Mouse (Mus musculus) lung, embryonic 16.5 days (tissue): Measurements from ENCODE around the gene Gm15056. TPM values are rescaled to one million over a fixed set of nuclear protein-coding genes. Genes with fewer than 3 reads are reported as not detected.

ENCODE experiments used
- ATAC-seq: fragments of 200-750 bp; cut with Nextera tagmentation; 2 replicates; pipeline ENCODE4 v1.8.0; 2017; ENCODE audit warnings: low read depth, mild to moderate bottlenecking, moderate library complexity
- H3K27ac ChIP-seq: fragments of 300-500 bp; sonication (generic); 2 replicates; pipeline ENCODE4 v1.5.1; 2014; ENCODE audit warnings: mild to moderate bottlenecking, control low read depth, low read length
- H3K27me3 ChIP-seq: fragments of 300-500 bp; sonication (generic); 2 replicates; pipeline ENCODE4 v1.6.1; 2014; ENCODE audit warnings: low read depth, low read length, mixed read lengths; ENCODE audit not compliant: control insufficient read depth, insufficient read depth
- H3K36me3 ChIP-seq: fragments of 300-500 bp; sonication (generic); 2 replicates; pipeline ENCODE4 v1.6.1; 2014; ENCODE audit warnings: low read length; ENCODE audit not compliant: control insufficient read depth, insufficient read depth
- H3K4me1 ChIP-seq: fragments of 300-500 bp; sonication (generic); replicated peaks from 2 replicates; pipeline ENCODE4 v1.6.1; 2014; ENCODE audit warnings: low read length, mixed read lengths; ENCODE audit not compliant: control insufficient read depth, insufficient read depth
- H3K4me2 ChIP-seq: fragments of 300-500 bp; sonication (generic); 2 replicates; pipeline ENCODE4 v1.6.1; 2014; ENCODE audit warnings: low read depth, low read length, control low read depth
- H3K4me3 ChIP-seq: fragments of 300-500 bp; sonication (generic); 2 replicates; pipeline ENCODE4 v1.5.1; 2014; ENCODE audit warnings: mild to moderate bottlenecking, low read length, control low read depth
- H3K9ac ChIP-seq: fragments of 300-500 bp; sonication (generic); 2 replicates; pipeline ENCODE4 v1.6.1; 2014; ENCODE audit warnings: low read length, control low read depth
- H3K9me3 ChIP-seq: fragments of 300-500 bp; sonication (generic); 2 replicates; pipeline ENCODE4 v1.6.1; 2016; ENCODE audit warnings: low read length; ENCODE audit not compliant: control insufficient read depth
- WGBS: fragments of 180-500 bp; shearing (Covaris S2); extraction: QIAGEN DNeasy Blood & Tissue Kit; methylation state at CpG from one replicate; pipeline ENCODE4 v1.1.7; 2014; 5-methylcytosine and 5-hydroxymethylcytosine counted together
- polyA plus RNA-seq: library from polyadenylated mRNA; unstranded; fragments of >200 nt; fragmentation: Nextera tagmentation; extraction: Ambion mirVana; gene quantifications from 2 replicates; pipeline ENCODE4 v1.2.1, GENCODE M21; 2015

Gm15056 gene
- polyA plus RNA-seq: not detected in 2 replicates

GRCm38 (mm10) chr8:20902527-20902926 is at the start of gene Gm15056:
TSS of gene Gm15056 (minus strand) at chr8:20902627.
- Histone ChIP-seq H3K9me3 (peaks cover 5% of the 10 kb centered on the region; the same call in 1 of the 2 replicates), H3K4me1 (no peaks in the 10 kb centered on the region), H3K36me3 (no peaks in the 10 kb centered on the region), H3K27me3 (no peaks in the 10 kb centered on the region), H3K27ac (no peak within 1 kb of the TSS), H3K4me2 (no peak within 1 kb of the TSS), H3K9ac (no peak within 1 kb of the TSS), H3K4me3 (no peak within 1 kb of the TSS)
- 31% methylated on average over 2 of the region's 2 CpGs for WGBS
- no peak for ATAC-seq

- no peak within 1 kb of the TSS for H3K9ac ChIP-seq
- no peak within 1 kb of the TSS for H3K4me2 ChIP-seq
- H3K27ac ChIP-seq: no peak within 1 kb of the TSS
- peaks cover 3% of the 10 kb centered on the region; the same call in 1 of the 2 replicates for H3K9me3 ChIP-seq
- no peak within 1 kb of the TSS for H3K4me3 ChIP-seq
- H3K4me1 ChIP-seq: no peaks in the 10 kb centered on the region
- no peaks in the 10 kb centered on the region for H3K36me3 ChIP-seq
- 68% methylated on average over 3 of the region's 3 CpGs for WGBS
- ATAC-seq: no peak
- no peaks in the 10 kb centered on the region for H3K27me3 ChIP-seq
These were observed 42.2 kb upstream of the Gm15056 start, which contains the start of gene AY761185 for GRCm38 (mm10) chr8:20944610-20945009. TSS of gene AY761185 (minus strand) at chr8:20944710.

GRCm38 (mm10) chr8:20921971-20922370 is 19.5 kb upstream of the Gm15056 start, which contains the start of gene Gm6040:
TSS of gene Gm6040 (minus strand) at chr8:20922071.
- Histone ChIP-seq H3K27ac (no peak within 1 kb of the TSS), H3K9me3 (no peaks in the 10 kb centered on the region), H3K27me3 (no peaks in the 10 kb centered on the region), H3K36me3 (no peaks in the 10 kb centered on the region), H3K4me2 (no peak within 1 kb of the TSS), H3K4me3 (no peak within 1 kb of the TSS), H3K9ac (no peak within 1 kb of the TSS), H3K4me1 (no peaks in the 10 kb centered on the region)
- 70% methylated on average over 3 of the region's 3 CpGs for WGBS
- ATAC-seq: no peak

GRCm38 (mm10) chr8:20912288-20912687 is 9.9 kb upstream of the Gm15056 start:
- Histone ChIP-seq H3K27ac (no peak overlapping the region), H3K36me3 (no peaks in the 10 kb centered on the region), H3K27me3 (no peaks in the 10 kb centered on the region), H3K4me3 (no peak overlapping the region), H3K4me2 (no peak overlapping the region), H3K4me1 (no peaks in the 10 kb centered on the region), H3K9ac (no peak overlapping the region), H3K9me3 (peaks cover 2% of the 10 kb centered on the region; the same call in 1 of the 2 replicates)
- 81% methylated on average over 1 of the region's 1 CpGs for WGBS
- ATAC-seq: no peak

- WGBS: 61% methylated on average over 2 of the region's 2 CpGs
- no peak overlapping the region for H3K4me2 ChIP-seq
- ATAC-seq: no peak
These were observed 5.8 kb upstream of the Gm15056 start for GRCm38 (mm10) chr8:20908256-20908655.

GRCm38 (mm10) chr8:20907119-20907518 is 4.7 kb upstream of the Gm15056 start:
- Histone ChIP-seq H3K4me2 (no peak overlapping the region), H3K4me3 (no peak overlapping the region), H3K4me1 (no peaks in the 10 kb centered on the region), H3K9ac (no peak overlapping the region), H3K9me3 (peaks cover 4% of the 10 kb centered on the region; the same call in 1 of the 2 replicates), H3K27ac (no peak overlapping the region), H3K36me3 (no peaks in the 10 kb centered on the region), H3K27me3 (no peaks in the 10 kb centered on the region)
- no peak for ATAC-seq
- WGBS: 86% methylated on average over 2 of the region's 2 CpGs

More at GRCm38 (mm10) chr8:20908256-20908655, 5.8 kb upstream of the Gm15056 start:
- no peaks in the 10 kb centered on the region for H3K4me1 ChIP-seq
- no peak overlapping the region for H3K9ac ChIP-seq
- H3K27ac ChIP-seq: no peak overlapping the region
- H3K9me3 ChIP-seq: peaks cover 2% of the 10 kb centered on the region; the same call in 1 of the 2 replicates
- H3K36me3 ChIP-seq: no peaks in the 10 kb centered on the region
- no peak overlapping the region for H3K4me3 ChIP-seq
- H3K27me3 ChIP-seq: no peaks in the 10 kb centered on the region

- Histone ChIP-seq H3K4me3 (no peak within 1 kb of the TSS), H3K4me2 (no peak within 1 kb of the TSS), H3K36me3 (no peaks in the 10 kb centered on the region), H3K4me1 (no peaks in the 10 kb centered on the region), H3K9me3 (no peaks in the 10 kb centered on the region; the same call in 1 of the 2 replicates), H3K27me3 (no peaks in the 10 kb centered on the region), H3K27ac (no peak within 1 kb of the TSS), H3K9ac (no peak within 1 kb of the TSS)
- WGBS: 79% methylated on average over 2 of the region's 2 CpGs
- ATAC-seq: no peak
These were observed 10.1 kb downstream of the Gm15056 start, which contains the start of gene Defb33 for GRCm38 (mm10) chr8:20892369-20892768. TSS of gene Defb33 (plus strand) at chr8:20892669.

GRCm38 (mm10) chr8:20874608-20875007 is 27.8 kb downstream of the Gm15056 start:
- 26% methylated on average over 6 of the region's 6 CpGs for WGBS
- no peak overlapping the region for H3K4me2 ChIP-seq
- H3K4me3 ChIP-seq: no peak overlapping the region
- H3K27ac ChIP-seq: no peak overlapping the region
- H3K9me3 ChIP-seq: no peaks in the 10 kb centered on the region
- ATAC-seq: no peak
- no peak overlapping the region for H3K9ac ChIP-seq
- no peaks in the 10 kb centered on the region for H3K4me1 ChIP-seq
- no peaks in the 10 kb centered on the region for H3K27me3 ChIP-seq
- H3K36me3 ChIP-seq: no peaks in the 10 kb centered on the region
